Mouse (Mus musculus) kidney, adult 2 months (tissue): ENCODE measurements around the gene Ncoa1. TPM values are rescaled to one million over a fixed set of nuclear protein-coding genes. Genes with fewer than 3 reads are reported as not detected.

Experiments
- DNase-seq: peaks from one replicate; pipeline ENCODE4 v3.0.0; 2021
- H3K27ac ChIP-seq: fragments of 200-500 bp; 2 replicates; pipeline ENCODE4 v1.5.1; 2012; ENCODE audit warnings: low read depth, low read length, control low read depth, inconsistent platforms; ENCODE audit not compliant: insufficient read depth
- H3K27me3 ChIP-seq: fragments of 200-500 bp; replicated peaks from 2 replicates; pipeline ENCODE4 v1.6.1; 2012; ENCODE audit warnings: mild to moderate bottlenecking, moderate library complexity, low read length, inconsistent platforms; ENCODE audit not compliant: control insufficient read depth, insufficient read depth
- H3K36me3 ChIP-seq: fragments of 200-500 bp; 2 replicates; pipeline ENCODE4 v1.6.1; 2012; ENCODE audit warnings: mild to moderate bottlenecking, moderate library complexity, low read length, inconsistent platforms; ENCODE audit not compliant: control insufficient read depth, insufficient read depth
- H3K4me1 ChIP-seq: fragments of 200-500 bp; 2 replicates; pipeline ENCODE4 v1.6.1; 2011; ENCODE audit warnings: low read length; ENCODE audit not compliant: control insufficient read depth, insufficient read depth
- H3K4me3 ChIP-seq: fragments of 200-500 bp; 2 replicates; pipeline ENCODE4 v1.5.1; 2011; ENCODE audit warnings: mild to moderate bottlenecking, low read depth, low read length, control low read depth; ENCODE audit not compliant: insufficient read depth
- CTCF ChIP-seq: fragments of 200-500 bp; conservative IDR thresholded peaks from 2 replicates; pipeline ENCODE4 v1.5.1; 2011; ENCODE audit warnings: low read depth, mild to moderate bottlenecking, control low read depth, low read length, moderate library complexity, mixed read lengths; ENCODE audit not compliant: insufficient read depth, insufficient read length
- POLR2A ChIP-seq: fragments of 200-500 bp; IDR thresholded peaks from one replicate; pipeline ENCODE4 v1.6.1; 2011; ENCODE audit warnings: low read depth, low read length, control low read depth
- WGBS: fragments of 180-500 bp; shearing (Covaris S2); methylation state at CpG from one replicate; pipeline ENCODE4 v1.1.7; 2018; 5-methylcytosine and 5-hydroxymethylcytosine counted together
- polyA plus RNA-seq: library from polyadenylated mRNA; depleted of rRNA; stranded (reverse); fragments of >200 nt; gene quantifications from 2 replicates; pipeline ENCODE4 v1.2.3, GENCODE M21; 2012

The Ncoa1 gene
- polyA plus RNA-seq, 1 experiment = 20.1 TPM

- 84% methylated on average over 2 of the region's 2 CpGs for WGBS
- TF ChIP-seq CTCF (no peak), POLR2A (no peak)
Observed at GRCm38 (mm10) chr12:4322227-4322626, 154.8 kb downstream of the Ncoa1 start.

GRCm38 (mm10) chr12:4313824-4314223, 163.2 kb downstream of the Ncoa1 start:
- DNase-seq = no peak
- H3K36me3 ChIP-seq = peaks cover 2% of the 10 kb centered on the region; the same call in 1 of the 2 replicates
- TF ChIP-seq POLR2A (no peak), CTCF (no peak)
- H3K4me1 ChIP-seq = no peaks in the 10 kb centered on the region
- H3K27ac ChIP-seq = no peak overlapping the region
- no peak overlapping the region for H3K4me3 ChIP-seq
- no peaks in the 10 kb centered on the region for H3K27me3 ChIP-seq

More at GRCm38 (mm10) chr12:4322227-4322626, 154.8 kb downstream of the Ncoa1 start:
- H3K4me3 ChIP-seq = no peak overlapping the region
- no peak for DNase-seq
- H3K27me3 ChIP-seq = no peaks in the 10 kb centered on the region
- H3K4me1 ChIP-seq = no peaks in the 10 kb centered on the region
- no peaks in the 10 kb centered on the region for H3K36me3 ChIP-seq
- H3K27ac ChIP-seq = no peak overlapping the region

- peak; percentile 8 for DNase-seq
- Histone ChIP-seq H3K36me3 (0 out of 2 replicates have a peak, but pooled peaks cover 2% of the 10 kb centered on the region), H3K27me3 (no peaks in the 10 kb centered on the region), H3K4me1 (no peaks in the 10 kb centered on the region), H3K27ac (no peak overlapping the region), H3K4me3 (no peak overlapping the region)
- TF ChIP-seq CTCF = no peak
- no peak for TF ChIP-seq POLR2A
- WGBS = 85% methylated on average over 1 of the region's 1 CpGs
Observed at GRCm38 (mm10) chr12:4306712-4307313, 170.2 kb downstream of the Ncoa1 start.

- H3K27ac ChIP-seq = no peak overlapping the region
- DNase-seq = no peak
- H3K4me1 ChIP-seq = no peaks in the 10 kb centered on the region
- 75% methylated on average over 3 of the region's 3 CpGs for WGBS
- no peaks in the 10 kb centered on the region for H3K27me3 ChIP-seq
- TF ChIP-seq CTCF = no peak
- no peak for TF ChIP-seq POLR2A
- no peaks in the 10 kb centered on the region; the same call in 1 of the 2 replicates for H3K36me3 ChIP-seq
- no peak overlapping the region for H3K4me3 ChIP-seq
Observed at GRCm38 (mm10) chr12:4299300-4299699, 177.7 kb downstream of the Ncoa1 start.

- TF ChIP-seq POLR2A (no peak), CTCF (no peak)
- Histone ChIP-seq H3K27ac (no peak overlapping the region), H3K4me3 (no peak overlapping the region), H3K4me1 (no peaks in the 10 kb centered on the region), H3K36me3 (peaks cover 3% of the 10 kb centered on the region; the same call in 1 of the 2 replicates), H3K27me3 (no peaks in the 10 kb centered on the region)
- no peak for DNase-seq
- 87% methylated on average over 4 of the region's 4 CpGs for WGBS
Observed at GRCm38 (mm10) chr12:4298626-4299025, 178.4 kb downstream of the Ncoa1 start.

- H3K36me3 ChIP-seq = peaks cover 3% of the 10 kb centered on the region; the same call in 1 of the 2 replicates
- no peak overlapping the region for H3K27ac ChIP-seq
- TF ChIP-seq POLR2A (no peak), CTCF (no peak)
- DNase-seq = no peak
- WGBS = 75% methylated on average over 4 of the region's 4 CpGs
- H3K4me1 ChIP-seq = no peaks in the 10 kb centered on the region
- no peaks in the 10 kb centered on the region for H3K27me3 ChIP-seq
- H3K4me3 ChIP-seq = no peak overlapping the region
Observed at GRCm38 (mm10) chr12:4295881-4296280, 181.1 kb downstream of the Ncoa1 start.

- H3K27me3 ChIP-seq = no peaks in the 10 kb centered on the region
- no peaks in the 10 kb centered on the region for H3K4me1 ChIP-seq
- DNase-seq = no peak
- no peak for TF ChIP-seq POLR2A
- TF ChIP-seq CTCF = no peak
- no peak overlapping the region for H3K4me3 ChIP-seq
- H3K27ac ChIP-seq = no peak overlapping the region
- H3K36me3 ChIP-seq = peaks cover 3% of the 10 kb centered on the region; the same call in 1 of the 2 replicates
- 92% methylated on average over 8 of the region's 8 CpGs for WGBS
Observed at GRCm38 (mm10) chr12:4295281-4295680, 181.7 kb downstream of the Ncoa1 start.

- no peak for DNase-seq
- H3K36me3 ChIP-seq = peaks cover 6% of the 10 kb centered on the region; the same call in 1 of the 2 replicates
- H3K27ac ChIP-seq = no peak overlapping the region
- H3K4me3 ChIP-seq = no peak overlapping the region
- 94% methylated on average over 6 of the region's 6 CpGs for WGBS
- TF ChIP-seq CTCF (no peak), POLR2A (no peak)
- H3K4me1 ChIP-seq = no peaks in the 10 kb centered on the region
- H3K27me3 ChIP-seq = no peaks in the 10 kb centered on the region
Observed at GRCm38 (mm10) chr12:4293813-4294212, 183.2 kb downstream of the Ncoa1 start.
